Mouse (Mus musculus) cerebellum, adult 11-12 months (tissue): ENCODE measurements at regions not wholly inside any gene's neighbourhood (a gene's known extent, or its start where the extent isn't known, plus 50 kb on each side); places are given as distances from the start of the nearest gene placed in this dataset.

Experiments used
- DNase-seq: peaks from one replicate; pipeline ENCODE4 v3.0.0; 2022

GRCm38 (mm10) chrX:167152611-167153010, 56.5 kb downstream of the Tmsb4x start:
- peak; percentile 59 for DNase-seq

DNA sequence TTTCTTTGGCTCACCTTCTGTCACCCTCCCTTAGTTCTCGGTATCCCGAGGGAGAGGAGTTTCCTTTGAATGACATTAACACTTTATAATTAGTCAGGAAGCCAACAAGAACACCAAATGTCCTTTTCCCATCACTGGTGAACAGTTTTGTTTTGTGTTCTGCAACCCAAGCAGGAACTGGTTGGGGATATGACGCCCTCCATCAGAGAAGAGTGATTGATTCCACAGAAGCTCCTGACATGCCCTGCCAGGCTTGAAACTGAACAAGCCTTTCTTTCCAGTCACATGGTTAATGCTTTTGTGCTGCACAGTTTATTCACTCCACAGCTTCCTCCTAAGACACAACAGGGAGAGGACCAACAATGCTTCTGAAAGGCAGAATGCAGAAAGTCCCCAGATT, 57.8 kb downstream of the Tmsb4x start:
- DNase-seq: no peak

GRCm38 (mm10) chrX:167149400-167149799, 59.7 kb downstream of the Tmsb4x start:
- no peak for DNase-seq

- DNase-seq: no peak
Measured at GRCm38 (mm10) chrX:167146513-167147360, 62.4 kb downstream of the Tmsb4x start.

DNA sequence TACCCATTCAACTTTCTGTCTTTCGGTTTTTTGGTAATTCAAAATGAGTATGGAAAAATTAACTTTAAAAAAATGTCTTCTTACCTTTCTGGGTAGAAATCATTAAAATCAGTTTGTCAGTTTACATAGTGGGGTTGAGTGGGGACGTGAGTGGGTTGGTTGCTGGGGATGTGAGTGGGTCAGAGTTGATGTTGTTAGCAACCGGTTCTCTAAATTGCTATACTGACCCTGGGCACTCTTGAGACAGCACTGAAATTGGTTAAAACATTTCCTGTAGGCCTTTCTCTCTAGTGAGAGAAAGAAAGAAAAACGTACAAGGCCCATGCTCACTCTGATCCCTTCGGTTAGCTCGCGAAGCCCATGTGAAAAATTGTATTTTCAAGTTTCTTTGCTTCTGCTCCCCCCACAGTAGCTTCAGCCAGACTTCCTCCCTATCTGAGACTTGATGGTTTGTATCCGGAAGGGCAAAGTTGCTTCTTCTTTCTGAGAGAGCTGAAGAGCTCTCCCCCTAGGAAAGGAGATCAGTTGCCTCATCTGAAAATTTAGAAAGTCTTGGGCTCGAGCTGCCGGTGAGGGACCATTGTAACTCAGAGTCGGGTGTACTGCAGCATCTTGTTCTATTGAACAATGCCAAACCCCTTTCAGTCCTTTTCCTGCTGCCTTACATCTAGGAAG, 63.5 kb downstream of the Tmsb4x start:
- DNase-seq: no peak

DNA sequence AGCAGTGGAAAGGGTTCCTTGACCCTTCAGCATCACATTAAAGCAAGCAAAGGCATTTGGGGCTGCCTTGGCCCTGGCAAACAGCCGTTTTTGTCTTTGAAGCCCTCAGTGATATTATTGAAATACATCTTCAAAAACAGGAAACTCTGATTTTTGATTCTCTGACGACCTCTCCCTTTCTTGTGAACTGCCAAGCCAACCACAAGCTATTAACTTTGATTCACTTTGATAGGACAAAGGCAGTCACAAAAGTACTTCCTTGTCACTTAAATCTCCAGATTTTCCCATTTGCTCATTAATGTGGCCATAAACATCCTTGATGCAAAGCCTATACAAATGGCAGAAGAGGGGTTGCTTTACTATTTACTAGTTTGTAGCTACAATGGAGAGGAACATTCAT, 70.0 kb downstream of the Tmsb4x start:
- no peak for DNase-seq

GRCm38 (mm10) chrX:167134250-167134649, 74.9 kb downstream of the Tmsb4x start:
- no peak for DNase-seq

DNA sequence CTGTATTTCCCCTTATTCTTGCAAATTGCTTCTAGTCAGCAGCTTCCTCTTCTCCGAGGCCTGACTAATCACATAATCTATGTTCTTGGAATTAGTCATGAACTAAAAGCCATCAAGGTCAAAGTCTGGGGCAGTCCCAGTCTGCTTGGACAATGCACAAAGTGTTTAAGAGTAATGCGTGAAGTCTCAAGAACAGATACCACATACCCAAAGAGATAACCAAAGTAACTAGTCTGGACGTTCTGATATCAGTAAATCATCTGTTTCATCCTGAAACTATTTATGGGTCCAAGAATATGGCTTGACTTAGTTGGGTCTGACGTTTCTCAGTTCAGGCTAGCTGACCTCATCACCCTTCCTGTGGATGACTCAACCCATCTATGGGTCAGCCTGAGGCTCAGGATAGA, 76.1 kb downstream of the Tmsb4x start:
- no peak for DNase-seq

GRCm38 (mm10) chrX:167131317-167131716, 77.8 kb downstream of the Tmsb4x start:
- DNase-seq: no peak

GRCm38 (mm10) chrX:167130601-167131000, 78.5 kb downstream of the Tmsb4x start:
- DNase-seq: no peak

DNA sequence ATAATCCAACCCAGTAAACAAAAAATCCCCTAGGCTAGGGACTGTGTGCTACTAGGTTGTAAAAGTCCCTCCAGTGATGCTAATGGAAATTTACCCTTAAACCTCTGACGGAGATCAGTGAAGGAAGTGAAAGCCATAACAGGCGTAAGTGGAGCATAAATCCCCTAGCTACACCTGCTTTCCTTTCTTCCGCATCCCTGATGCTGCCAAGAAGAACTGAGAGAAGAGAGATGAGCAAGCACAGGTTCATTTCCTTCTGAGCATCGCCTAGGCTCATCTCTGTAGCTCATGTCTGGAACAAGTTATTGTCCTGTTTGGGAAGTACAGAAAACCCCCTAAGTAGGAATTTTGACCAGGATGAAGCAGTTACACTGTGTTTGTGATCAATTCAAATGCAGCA, 89.8 kb downstream of the Tmsb4x start:
- no peak for DNase-seq

- no peak for DNase-seq
Measured at GRCm38 (mm10) chrX:167115096-167115495, 94.0 kb downstream of the Tmsb4x start.

- no peak for DNase-seq
Measured at GRCm38 (mm10) chrX:167111059-167111871, 97.8 kb downstream of the Tmsb4x start.

GRCm38 (mm10) chrX:167108356-167108755, 100.8 kb downstream of the Tmsb4x start:
- DNase-seq: no peak

DNA sequence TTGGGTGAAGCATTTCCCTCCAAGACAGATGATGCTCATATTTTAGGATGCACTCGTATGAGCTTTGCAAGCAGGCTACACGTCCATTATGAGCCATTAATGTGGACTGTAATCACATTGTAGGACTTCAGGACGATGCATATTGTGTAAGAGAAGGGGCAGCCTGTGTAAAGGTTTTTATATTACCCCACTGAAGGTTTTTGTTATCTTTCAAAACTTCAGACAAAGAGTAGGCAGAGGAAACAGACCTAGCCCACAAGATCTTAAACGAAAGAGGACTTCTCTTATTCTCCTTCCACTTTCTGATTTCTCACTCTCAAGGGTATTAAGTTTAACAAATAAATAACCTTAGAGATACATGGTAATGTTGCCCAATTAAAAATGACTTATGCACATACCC, 101.6 kb downstream of the Tmsb4x start:
- DNase-seq: no peak

DNA sequence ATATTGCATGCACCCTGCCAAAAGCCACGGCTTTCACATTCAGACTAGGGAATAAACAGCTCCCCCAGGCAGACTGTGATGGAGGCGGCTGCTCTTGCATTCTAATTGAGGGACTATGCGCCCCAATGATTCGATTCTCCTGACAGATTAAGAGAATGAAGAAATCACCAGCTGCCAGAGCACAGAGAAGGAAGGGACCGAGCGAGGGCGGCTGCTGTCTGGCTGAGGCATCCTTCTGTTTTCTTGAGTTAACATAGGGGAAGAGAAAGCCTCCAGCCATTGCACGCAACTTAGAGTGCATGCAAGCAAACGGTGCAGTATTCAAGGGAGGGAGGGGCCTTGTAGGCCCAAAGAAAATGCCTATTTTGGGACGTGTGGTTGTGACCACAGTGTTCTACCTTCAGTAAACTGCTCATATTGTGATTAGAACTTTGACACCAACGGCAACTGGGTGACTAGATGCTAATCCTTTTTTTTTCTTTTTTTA, 103.1 kb downstream of the Tmsb4x start:
- no peak for DNase-seq

- no peak for DNase-seq
Measured at GRCm38 (mm10) chrX:167105354-167105753, 103.8 kb downstream of the Tmsb4x start.

DNA sequence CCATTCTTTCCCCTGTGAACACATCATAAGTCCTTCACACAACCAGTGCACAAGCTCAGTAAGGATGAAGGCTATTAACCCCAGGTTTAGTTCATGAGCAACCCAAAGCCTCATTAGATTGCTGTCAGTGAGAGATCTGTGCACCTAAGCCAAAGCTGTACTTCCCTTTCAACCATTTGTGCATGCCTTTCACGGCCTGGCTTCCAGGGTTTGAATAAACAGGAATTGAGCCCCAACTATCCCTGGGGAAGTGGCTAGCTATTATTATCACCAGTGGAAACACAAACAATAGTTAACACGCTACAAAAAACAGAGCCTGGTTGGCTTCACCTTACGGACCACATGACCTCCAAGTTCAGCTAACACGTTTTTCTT, 104.9 kb downstream of the Tmsb4x start:
- DNase-seq: no peak

GRCm38 (mm10) chrX:167103501-167104246, 105.4 kb downstream of the Tmsb4x start:
- no peak for DNase-seq

GRCm38 (mm10) chrX:167101929-167102328, 107.2 kb downstream of the Tmsb4x start:
- DNase-seq: no peak

- no peak for DNase-seq
Measured at GRCm38 (mm10) chrX:167099411-167099810, 109.7 kb downstream of the Tmsb4x start.

- no peak for DNase-seq
Measured at GRCm38 (mm10) chrX:167098914-167099313, 110.2 kb downstream of the Tmsb4x start.

- no peak for DNase-seq
Measured at GRCm38 (mm10) chrX:167091841-167092240, 117.3 kb downstream of the Tmsb4x start.
